Mouse (Mus musculus) layer of hippocampus, adult 8-10 months (tissue): Measurements from ENCODE around the gene Lpcat2b. TPM values are rescaled to one million over a fixed set of nuclear protein-coding genes. Genes with fewer than 3 reads are reported as not detected.
"Not testable (repeated sequence)": the region's sequence is repeated elsewhere in the genome, so short reads cannot be mapped to it uniquely, and the experiment has no call there.

Experiments used
- DNase-seq, 2 experiments: peaks; one replicate each; pipeline ENCODE4 v3.0.0; 2022; ENCODE audit warnings: low spot score in 2 of 2
- total RNA-seq, 4 experiments: library from RNA; stranded (reverse); gene quantifications; 2 replicates each; pipeline ENCODE4 v1.2.4; 2022

The Lpcat2b gene
- under 1 TPM; 0.18 to 0.58 (median 0.25) TPM for total RNA-seq

GRCm38 (mm10) chr5:107431249-107431648 is at the start of gene Lpcat2b:
Gene Lpcat2b (plus strand): TSS chr5:107431549.
- no peak for DNase-seq

GRCm38 (mm10) chr5:107386448-107386847 is 44.9 kb upstream of the Lpcat2b start:
- not testable (repeated sequence) for DNase-seq

- no peak for DNase-seq
Observed at GRCm38 (mm10) chr5:107387788-107388187, 43.6 kb upstream of the Lpcat2b start.

- DNase-seq, result no peak
Observed at GRCm38 (mm10) chr5:107389373-107389772, 42.0 kb upstream of the Lpcat2b start.

- no peak for DNase-seq
Observed at GRCm38 (mm10) chr5:107394437-107394836, 36.9 kb upstream of the Lpcat2b start.

GRCm38 (mm10) chr5:107402436-107402835 is 28.9 kb upstream of the Lpcat2b start, which contains the start of gene Ephx4:
Gene Ephx4 (plus strand): TSS chr5:107402736.
- no peak for DNase-seq

GRCm38 (mm10) chr5:107403011-107403946 is 28.1 kb upstream of the Lpcat2b start:
- peak in 1 of 2 experiments; percentile 42 for DNase-seq

GRCm38 (mm10) chr5:107403947-107404684 is 27.2 kb upstream of the Lpcat2b start:
- DNase-seq, result peak; percentile 62 to 74

- peak; percentile 46 to 69 for DNase-seq
Observed at GRCm38 (mm10) chr5:107405361-107405760, 26.0 kb upstream of the Lpcat2b start.

GRCm38 (mm10) chr5:107410305-107410704 is 21.0 kb upstream of the Lpcat2b start:
- DNase-seq, result no peak

- DNase-seq, result peak in 1 of 2 experiments; percentile 41
Observed at GRCm38 (mm10) chr5:107411326-107411725, 20.0 kb upstream of the Lpcat2b start.

GRCm38 (mm10) chr5:107412285-107412684 is 19.1 kb upstream of the Lpcat2b start:
- no peak for DNase-seq

- DNase-seq, result peak in 1 of 2 experiments; percentile 40
Observed at GRCm38 (mm10) chr5:107415098-107415497, 16.3 kb upstream of the Lpcat2b start.

- DNase-seq, result no peak
Observed at GRCm38 (mm10) chr5:107421676-107422075, 9.7 kb upstream of the Lpcat2b start.

- DNase-seq, result no peak
Observed at GRCm38 (mm10) chr5:107434001-107434400, 2.7 kb downstream of the Lpcat2b start.

GRCm38 (mm10) chr5:107436185-107436584 is 4.8 kb downstream of the Lpcat2b start:
- DNase-seq, result no peak

- DNase-seq, result no peak
Observed at GRCm38 (mm10) chr5:107436587-107437209, 5.3 kb downstream of the Lpcat2b start.

GRCm38 (mm10) chr5:107437464-107438281 is 6.3 kb downstream of the Lpcat2b start, which contains the start of gene Btbd8:
Gene Btbd8 (plus strand): TSS chr5:107437997.
- DNase-seq, result peak; percentile 87 to 92

- no peak for DNase-seq
Observed at GRCm38 (mm10) chr5:107438353-107438752, 7.0 kb downstream of the Lpcat2b start.

GRCm38 (mm10) chr5:107441881-107442280 is 10.5 kb downstream of the Lpcat2b start:
- no peak for DNase-seq

- no peak for DNase-seq
Observed at GRCm38 (mm10) chr5:107444251-107444650, 12.9 kb downstream of the Lpcat2b start.
